Mouse (Mus musculus) midbrain, embryonic 15.5 days (tissue): ENCODE results near the gene Pten. TPM values are rescaled to one million over a fixed set of nuclear protein-coding genes. Genes with fewer than 3 reads are reported as not detected.

Experiments
- ATAC-seq: fragments of 200-750 bp; cut with Nextera tagmentation; replicated peaks from 2 replicates; pipeline ENCODE4 v1.8.0; 2017; ENCODE audit warnings: moderate TSS enrichment
- H3K27ac ChIP-seq: fragments of 300-500 bp; sonication (generic); 2 replicates; pipeline ENCODE4 v1.5.1; 2015; ENCODE audit warnings: mild to moderate bottlenecking, inconsistent platforms
- H3K27me3 ChIP-seq: fragments of 300-500 bp; sonication (generic); replicated peaks from 2 replicates; pipeline ENCODE4 v1.6.1; 2015; ENCODE audit warnings: inconsistent platforms
- H3K36me3 ChIP-seq: fragments of 300-500 bp; sonication (generic); replicated peaks from 2 replicates; pipeline ENCODE4 v1.6.1; 2015; ENCODE audit warnings: inconsistent platforms
- H3K4me1 ChIP-seq: fragments of 300-500 bp; sonication (generic); 2 replicates; pipeline ENCODE4 v1.6.1; 2015; ENCODE audit warnings: inconsistent platforms
- H3K4me2 ChIP-seq: fragments of 300-500 bp; sonication (generic); 2 replicates; pipeline ENCODE4 v1.6.1; 2015; ENCODE audit warnings: inconsistent platforms, mild to moderate bottlenecking, moderate library complexity
- H3K4me3 ChIP-seq: fragments of 300-500 bp; sonication (generic); 2 replicates; pipeline ENCODE4 v1.5.1; 2015; ENCODE audit warnings: mild to moderate bottlenecking, inconsistent platforms
- H3K9ac ChIP-seq: fragments of 300-500 bp; sonication (generic); 2 replicates; pipeline ENCODE4 v1.6.1; 2015; ENCODE audit warnings: mild to moderate bottlenecking, inconsistent platforms
- H3K9me3 ChIP-seq: fragments of 300-500 bp; sonication (generic); 2 replicates; pipeline ENCODE4 v1.6.1; 2016; ENCODE audit warnings: inconsistent platforms
- WGBS: fragments of 180-500 bp; shearing (Covaris S2); methylation state at CpG from one replicate; pipeline ENCODE4 v1.1.7; 2015; ENCODE audit warnings: mixed read lengths; 5-methylcytosine and 5-hydroxymethylcytosine counted together
- polyA plus RNA-seq: library from polyadenylated mRNA; unstranded; fragments of >200 nt; fragmentation: Nextera tagmentation; extraction: Ambion mirVana; gene quantifications from 2 replicates; pipeline ENCODE4 v1.2.1, GENCODE M21; 2015

Gene Pten
- polyA plus RNA-seq, result 10.5 and 12.2 TPM in 2 replicates

DNA sequence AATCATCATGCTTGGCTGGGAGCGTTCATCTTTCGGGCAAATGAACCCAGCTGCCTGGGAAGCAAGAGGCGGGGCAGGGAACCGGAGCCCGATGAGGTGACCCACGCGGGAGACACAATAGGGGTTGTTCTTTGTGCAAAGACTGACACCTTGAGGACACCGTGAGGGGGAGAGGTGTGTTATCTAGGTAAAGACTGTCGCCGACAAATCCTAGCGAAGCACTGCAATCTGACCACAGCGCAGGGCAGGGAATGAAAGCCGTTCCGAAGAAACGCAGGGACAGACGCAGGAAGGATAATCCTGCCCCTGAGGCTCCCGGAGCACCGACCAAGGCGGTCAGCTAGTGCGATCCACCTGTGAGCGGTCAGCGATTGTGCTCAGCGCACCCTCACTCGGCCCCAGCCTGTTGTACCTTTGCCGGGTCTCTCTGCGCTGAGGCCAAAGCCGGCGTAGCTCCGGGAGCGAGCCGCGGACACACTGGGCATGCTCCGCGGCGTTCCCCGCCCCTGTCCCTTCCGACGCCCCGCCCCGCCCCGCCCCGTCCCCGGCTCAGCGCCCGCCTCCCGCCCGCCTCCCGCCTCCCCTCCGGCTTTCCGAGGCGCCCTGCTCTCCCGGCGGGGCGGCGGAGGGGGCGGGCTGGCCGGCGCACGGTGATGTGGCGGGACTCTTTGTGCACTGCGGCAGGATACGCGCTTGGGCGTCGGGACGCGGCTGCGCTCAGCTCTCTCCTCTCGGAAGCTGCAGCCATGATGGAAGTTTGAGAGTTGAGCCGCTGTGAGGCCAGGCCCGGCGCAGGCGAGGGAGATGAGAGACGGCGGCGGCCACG lies at the start of gene Pten:
Gene Pten, plus strand, starts transcription at position 598 of the 826 bp plus-strand sequence.
- Histone ChIP-seq H3K9ac (peak within 1 kb of the TSS; percentile 97), H3K27me3 (peaks cover 4% of the 10 kb centered on the region; the same call in 1 of the 2 replicates), H3K36me3 (no peaks in the 10 kb centered on the region), H3K27ac (peak within 1 kb of the TSS; percentile 100), H3K4me1 (peaks cover 29% of the 10 kb centered on the region), H3K9me3 (no peaks in the 10 kb centered on the region), H3K4me3 (peak within 1 kb of the TSS; percentile 92), H3K4me2 (peak within 1 kb of the TSS; percentile 96)
- ATAC-seq, result peak; percentile 93
- under 1% methylated on average over 58 of the region's 77 CpGs for WGBS

DNA sequence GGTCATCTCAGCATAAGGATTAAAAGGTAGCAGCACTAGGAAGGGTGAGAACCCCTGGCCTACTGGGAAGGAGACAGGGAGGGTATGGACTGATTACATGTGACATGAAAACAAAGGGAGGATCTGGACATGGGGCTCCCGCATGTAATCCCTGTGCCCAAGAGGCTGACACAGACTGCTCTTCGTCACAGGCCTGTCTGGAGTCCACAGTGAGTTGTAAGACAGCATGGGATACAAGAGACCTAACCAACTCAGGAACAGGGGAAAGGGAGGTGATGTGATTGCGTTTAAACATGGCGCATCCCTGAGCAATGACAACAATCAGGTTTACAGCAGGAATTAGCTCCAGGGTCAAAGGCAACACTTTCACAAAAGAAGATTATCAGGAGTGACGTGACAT lies 48.3 kb upstream of the Pten start:
- H3K36me3 ChIP-seq, result peaks cover 9% of the 10 kb centered on the region; the same call in 1 of the 2 replicates
- 73% methylated on average over 5 of the region's 5 CpGs for WGBS
- no peak overlapping the region for H3K27ac ChIP-seq
- H3K4me1 ChIP-seq, result peaks cover 21% of the 10 kb centered on the region
- no peak overlapping the region for H3K9ac ChIP-seq
- H3K4me2 ChIP-seq, result no peak overlapping the region
- H3K9me3 ChIP-seq, result no peaks in the 10 kb centered on the region
- no peak for ATAC-seq
- no peaks in the 10 kb centered on the region for H3K27me3 ChIP-seq
- H3K4me3 ChIP-seq, result no peak overlapping the region

DNA sequence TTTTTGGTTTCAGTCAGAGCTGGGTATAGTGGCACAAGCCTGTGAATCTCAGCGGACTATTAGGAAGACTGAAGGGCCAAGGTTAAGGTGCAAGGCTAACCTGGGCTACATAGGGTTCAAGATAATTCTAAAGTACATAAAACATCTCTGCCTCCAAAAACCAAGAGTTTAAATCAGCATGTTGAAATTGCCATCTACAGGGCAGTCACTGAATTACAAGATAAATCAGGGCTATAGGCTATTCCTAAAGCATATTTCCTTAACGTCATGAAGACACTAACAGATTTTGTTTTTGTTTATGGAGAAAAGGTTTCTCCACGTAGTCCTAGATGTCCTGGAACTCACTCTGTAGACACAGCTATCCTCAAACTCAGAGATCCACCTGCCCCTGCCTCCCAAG lies 47.0 kb upstream of the Pten start:
- Histone ChIP-seq H3K36me3 (peaks cover 9% of the 10 kb centered on the region; the same call in 1 of the 2 replicates), H3K4me3 (no peak overlapping the region), H3K27me3 (no peaks in the 10 kb centered on the region), H3K4me1 (peaks cover 21% of the 10 kb centered on the region), H3K27ac (no peak overlapping the region), H3K4me2 (peak overlapping the region; percentile 68; the same call in 1 of the 2 replicates), H3K9me3 (no peaks in the 10 kb centered on the region), H3K9ac (no peak overlapping the region)
- no peak for ATAC-seq
- WGBS, result 67% methylated on average over 3 of the region's 3 CpGs

DNA sequence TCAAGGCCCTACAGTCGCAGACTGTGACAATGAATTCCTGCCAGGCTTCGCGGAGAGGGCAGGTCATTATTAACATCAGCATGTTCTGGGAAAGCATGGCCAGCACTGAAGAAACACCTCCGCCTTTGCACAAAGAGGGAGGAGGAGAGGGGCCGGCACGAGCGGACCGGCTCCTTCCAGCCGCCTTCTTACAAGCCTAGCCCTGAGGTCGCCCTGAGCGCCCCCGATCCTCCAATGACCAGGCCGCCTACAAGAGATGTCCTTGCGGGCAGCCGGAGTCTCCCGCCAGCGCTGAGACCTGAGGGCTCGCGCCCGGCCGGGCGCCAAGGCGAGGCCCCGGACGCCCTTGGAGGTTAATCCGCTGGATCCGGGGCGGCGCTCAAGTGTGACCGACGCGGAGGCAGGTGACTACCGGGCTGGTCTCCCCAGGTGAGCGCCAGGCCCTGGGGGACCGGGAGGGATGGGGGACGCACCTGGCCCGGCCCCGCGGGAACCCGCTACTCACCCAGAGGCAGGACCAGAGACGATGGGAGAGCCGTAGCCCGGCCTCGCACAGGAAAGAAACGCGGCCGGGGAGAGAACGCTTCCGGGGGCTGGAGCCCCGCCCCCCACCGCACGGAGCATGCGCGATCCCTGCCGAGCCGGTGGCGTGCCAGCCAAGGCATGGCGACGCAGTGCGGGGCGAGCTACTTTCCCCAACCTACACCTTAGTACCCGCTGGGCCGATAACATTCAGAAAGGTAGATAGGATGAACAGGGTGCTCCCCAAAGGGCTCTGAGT lies 45.3 kb upstream of the Pten start:
- under 1% methylated on average over 63 of the region's 63 CpGs for WGBS
- Histone ChIP-seq H3K36me3 (no peaks in the 10 kb centered on the region), H3K27ac (peak overlapping the region; percentile 93), H3K9me3 (no peaks in the 10 kb centered on the region), H3K9ac (peak overlapping the region; percentile 96), H3K4me1 (peaks cover 21% of the 10 kb centered on the region), H3K27me3 (no peaks in the 10 kb centered on the region), H3K4me2 (peak overlapping the region; percentile 68), H3K4me3 (peak overlapping the region; percentile 70)
- ATAC-seq, result peak; percentile 98

DNA sequence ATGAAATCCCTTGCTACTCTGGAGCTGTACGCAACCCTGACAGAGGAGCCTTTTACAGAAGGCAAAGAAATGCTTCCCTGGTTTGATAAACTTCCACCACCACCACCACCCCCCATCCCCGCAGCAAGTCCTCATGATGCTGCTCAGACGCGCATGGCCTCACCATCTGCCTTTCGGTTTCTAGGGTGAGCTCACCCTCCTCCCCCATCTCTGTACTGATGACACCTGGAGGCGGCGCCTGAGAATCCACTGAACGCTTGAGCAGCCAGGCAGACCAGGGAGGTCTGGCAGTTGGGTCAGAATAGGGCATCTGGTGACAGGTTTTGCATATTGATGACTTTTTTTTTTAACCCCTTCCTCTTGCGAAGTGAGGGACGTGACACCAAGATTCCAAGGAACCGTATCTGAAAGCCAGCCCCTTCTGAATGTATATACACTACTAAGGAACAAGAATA lies 44.7 kb upstream of the Pten start:
- Histone ChIP-seq H3K27ac (peak overlapping the region; percentile 93), H3K4me3 (peak overlapping the region; percentile 70), H3K4me1 (peaks cover 21% of the 10 kb centered on the region), H3K27me3 (no peaks in the 10 kb centered on the region), H3K9ac (peak overlapping the region; percentile 96), H3K4me2 (peak overlapping the region; percentile 68), H3K36me3 (no peaks in the 10 kb centered on the region), H3K9me3 (no peaks in the 10 kb centered on the region)
- peak; percentile 93 for ATAC-seq
- 0% methylated on average over 11 of the region's 11 CpGs for WGBS

DNA sequence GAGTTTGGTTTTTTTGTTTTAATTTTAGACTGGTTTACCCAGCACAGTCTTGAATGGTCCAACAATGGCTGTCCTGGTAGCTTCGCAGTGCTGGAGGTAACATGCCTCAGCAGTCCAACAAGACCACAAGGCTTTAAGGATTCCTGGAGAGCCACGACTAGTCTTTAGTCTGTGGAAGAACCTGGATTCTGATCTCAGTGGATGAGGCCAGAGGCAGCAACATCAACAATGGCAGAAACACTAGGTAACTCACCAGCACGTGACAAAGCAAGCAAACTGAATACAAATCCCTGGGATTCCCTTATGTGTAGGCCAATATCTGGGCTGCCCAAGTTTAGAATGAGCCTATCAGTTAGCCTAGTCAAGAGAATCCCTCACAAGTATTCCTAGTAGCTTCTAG lies 43.8 kb upstream of the Pten start:
- H3K9ac ChIP-seq, result no peak overlapping the region
- H3K4me3 ChIP-seq, result no peak overlapping the region
- H3K27ac ChIP-seq, result no peak overlapping the region
- 67% methylated on average over 3 of the region's 3 CpGs for WGBS
- H3K4me1 ChIP-seq, result peaks cover 21% of the 10 kb centered on the region
- H3K27me3 ChIP-seq, result no peaks in the 10 kb centered on the region
- ATAC-seq, result no peak
- H3K9me3 ChIP-seq, result no peaks in the 10 kb centered on the region
- H3K4me2 ChIP-seq, result no peak overlapping the region; the same call in 1 of the 2 replicates
- H3K36me3 ChIP-seq, result no peaks in the 10 kb centered on the region

DNA sequence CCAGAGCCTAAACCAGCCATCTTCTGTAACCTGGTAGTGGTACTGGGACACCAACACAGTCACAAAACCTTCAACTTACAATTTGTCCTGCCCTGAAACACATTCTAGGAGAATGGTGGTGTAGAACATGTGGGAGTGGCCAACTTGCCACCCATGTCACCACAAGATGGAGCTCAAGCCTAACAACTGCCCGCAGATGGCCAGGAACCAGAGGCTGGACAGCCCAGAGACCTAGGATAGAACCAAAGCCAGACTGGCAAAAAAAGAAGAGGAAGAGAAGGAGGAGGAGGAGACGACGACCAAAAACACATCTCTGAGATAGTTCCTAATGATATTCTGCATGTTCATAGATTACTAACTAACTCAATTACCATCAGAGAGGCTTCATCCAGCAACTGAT lies 42.1 kb upstream of the Pten start:
- H3K9me3 ChIP-seq, result no peaks in the 10 kb centered on the region
- H3K27ac ChIP-seq, result no peak overlapping the region
- H3K9ac ChIP-seq, result no peak overlapping the region
- no peaks in the 10 kb centered on the region for H3K27me3 ChIP-seq
- H3K4me2 ChIP-seq, result no peak overlapping the region
- ATAC-seq, result no peak
- H3K4me3 ChIP-seq, result no peak overlapping the region
- peaks cover 21% of the 10 kb centered on the region for H3K4me1 ChIP-seq
- H3K36me3 ChIP-seq, result no peaks in the 10 kb centered on the region
- 3% methylated on average over 3 of the region's 3 CpGs for WGBS

DNA sequence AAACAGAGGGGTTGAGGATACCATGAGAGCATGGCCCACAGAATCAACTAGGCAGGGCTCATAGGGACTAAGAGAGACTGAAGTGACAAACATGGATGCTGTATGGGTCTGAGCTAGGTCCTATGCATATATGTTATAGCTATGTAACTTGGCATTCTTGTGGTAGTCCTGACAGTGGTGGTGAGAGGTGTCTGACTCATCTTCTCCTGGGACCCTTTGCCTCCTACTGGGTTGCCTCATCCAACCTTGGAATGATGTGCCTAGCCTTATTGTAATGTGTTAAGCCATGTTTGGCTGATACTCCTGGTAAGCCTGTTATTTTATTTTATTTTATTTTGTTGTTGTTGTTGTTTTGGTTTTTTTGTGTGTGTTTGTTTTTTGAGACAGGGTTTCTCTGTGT lies 41.6 kb upstream of the Pten start:
- Histone ChIP-seq H3K9me3 (no peaks in the 10 kb centered on the region), H3K27ac (no peak overlapping the region), H3K4me1 (peaks cover 16% of the 10 kb centered on the region), H3K36me3 (no peaks in the 10 kb centered on the region), H3K27me3 (no peaks in the 10 kb centered on the region), H3K4me2 (no peak overlapping the region), H3K9ac (no peak overlapping the region), H3K4me3 (no peak overlapping the region)
- ATAC-seq, result no peak

DNA sequence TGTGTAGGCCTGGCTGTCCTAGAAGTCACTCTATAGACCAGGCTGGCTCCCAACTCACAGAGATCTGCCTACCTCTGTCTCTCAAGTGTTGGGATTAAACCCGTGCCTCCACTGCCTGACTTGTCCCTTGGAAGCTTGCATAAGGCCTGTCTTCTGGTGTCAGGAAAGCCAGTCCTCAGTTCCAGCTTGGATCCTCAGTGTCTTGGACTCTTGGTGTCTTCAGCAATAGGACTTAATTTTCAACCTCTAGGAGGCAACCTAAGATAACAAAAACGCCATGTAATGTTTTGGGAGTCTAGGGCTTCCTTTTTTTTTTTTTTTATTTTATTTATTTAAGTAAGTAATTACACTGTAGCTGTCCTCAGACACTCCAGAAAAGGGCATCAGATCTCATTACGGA lies 39.7 kb upstream of the Pten start:
- Histone ChIP-seq H3K4me3 (no peak overlapping the region), H3K9me3 (no peaks in the 10 kb centered on the region), H3K36me3 (no peaks in the 10 kb centered on the region), H3K27me3 (no peaks in the 10 kb centered on the region), H3K27ac (no peak overlapping the region), H3K4me1 (peaks cover 8% of the 10 kb centered on the region; the same call in 1 of the 2 replicates), H3K4me2 (no peak overlapping the region), H3K9ac (no peak overlapping the region)
- 77% methylated on average over 3 of the region's 3 CpGs for WGBS
- no peak for ATAC-seq

DNA sequence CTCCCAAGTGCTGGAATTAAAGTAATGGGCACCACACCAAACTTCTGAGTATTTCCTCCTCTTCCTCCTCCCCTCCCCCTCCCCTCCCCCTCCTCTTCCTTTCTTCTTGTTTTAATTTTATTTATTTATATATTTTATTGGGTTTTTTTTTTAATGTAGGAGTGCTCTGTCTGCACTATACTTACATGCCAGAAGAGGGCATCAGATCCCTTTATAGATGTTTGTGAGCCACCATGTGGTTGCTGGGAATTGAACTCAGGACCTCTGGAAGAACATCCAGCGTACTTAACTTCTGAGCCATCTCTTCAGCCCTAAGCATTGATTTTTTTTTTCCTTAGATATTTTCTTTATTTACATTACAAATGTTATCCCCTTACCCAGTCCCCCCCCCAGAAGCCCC lies 37.0 kb upstream of the Pten start:
- no peak for ATAC-seq
- Histone ChIP-seq H3K27ac (no peak overlapping the region), H3K4me3 (no peak overlapping the region), H3K36me3 (no peaks in the 10 kb centered on the region), H3K4me1 (no peaks in the 10 kb centered on the region), H3K9ac (no peak overlapping the region), H3K4me2 (no peak overlapping the region), H3K9me3 (no peaks in the 10 kb centered on the region), H3K27me3 (no peaks in the 10 kb centered on the region)
- WGBS, result 100% methylated on average over 1 of the region's 1 CpGs

DNA sequence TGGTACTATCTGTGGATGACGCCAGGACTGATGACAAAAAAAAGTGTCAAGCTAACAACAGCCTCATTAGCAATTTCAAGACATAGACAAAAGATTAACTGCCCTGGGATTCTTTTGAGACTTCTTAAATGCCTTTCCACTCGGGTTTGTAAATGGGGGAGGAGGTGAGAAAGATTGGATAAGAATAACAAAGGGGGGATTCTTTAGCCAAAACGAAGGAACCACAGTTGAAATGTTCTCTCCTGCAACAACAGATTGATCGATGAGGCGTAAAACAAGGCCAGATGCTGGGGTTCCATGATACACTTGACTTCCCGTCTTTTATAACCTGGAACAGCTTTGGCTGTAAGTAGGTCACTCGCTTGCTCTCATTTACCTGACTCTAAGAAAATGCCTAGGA lies 33.5 kb upstream of the Pten start:
- ATAC-seq, result no peak
- Histone ChIP-seq H3K36me3 (no peaks in the 10 kb centered on the region), H3K4me2 (no peak overlapping the region), H3K4me3 (no peak overlapping the region), H3K27me3 (no peaks in the 10 kb centered on the region), H3K9ac (no peak overlapping the region), H3K4me1 (peaks cover 14% of the 10 kb centered on the region), H3K27ac (no peak overlapping the region), H3K9me3 (no peaks in the 10 kb centered on the region)
- whole genome bisulfite sequencing, result 15% methylated on average over 7 of the region's 7 CpGs
